Mouse (Mus musculus): ENCODE data around the gene Gap43. TPM values are rescaled to one million over a fixed set of nuclear protein-coding genes. Genes with fewer than 3 reads are reported as not detected.
"Not testable (repeated sequence)": the region's sequence is repeated elsewhere in the genome, so short reads cannot be mapped to it uniquely, and the experiment has no call there.

The Gap43 gene
- not detected in 2 replicates for polyA plus RNA-seq (2012; ENCODE audit: insufficient read depth, insufficient read length, missing spikeins)

DNA sequence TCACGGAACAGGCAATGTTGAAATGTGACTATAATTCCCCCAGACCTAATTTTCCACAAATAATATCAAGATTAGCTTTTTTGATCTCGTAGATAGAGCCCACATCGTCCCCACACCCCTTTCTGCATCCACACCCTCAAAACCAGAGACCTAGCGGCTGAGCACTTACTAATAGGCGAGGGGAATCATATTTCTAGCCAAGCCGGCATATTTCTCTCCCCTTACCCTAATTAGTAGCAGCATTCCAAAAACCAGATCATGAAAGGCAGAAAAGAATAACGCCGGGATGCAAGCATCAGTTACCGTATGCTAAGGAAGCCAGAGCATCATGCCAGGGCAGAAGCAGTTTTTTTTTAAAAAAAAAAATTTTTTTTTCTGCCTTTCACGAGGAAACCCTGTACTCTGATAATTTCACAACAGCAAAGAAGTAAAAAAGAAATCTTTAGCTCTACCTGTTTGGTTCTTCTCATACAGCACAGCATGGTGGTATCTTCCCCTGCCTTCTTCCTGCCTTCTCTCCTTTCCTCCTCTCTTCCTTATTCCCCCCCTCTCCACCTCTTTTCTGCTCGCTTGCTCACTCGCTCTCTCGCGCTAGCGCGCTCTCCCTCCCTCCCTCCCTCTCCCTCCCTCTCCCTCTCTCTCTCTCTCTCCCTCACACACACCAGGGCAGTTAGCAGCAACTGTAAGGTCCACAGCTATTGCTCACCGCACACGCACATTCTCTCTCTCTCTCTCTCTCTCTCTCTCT, at the start of gene Gap43:
Gene Gap43, minus strand, starts transcription at position 631 of the 748 bp plus-strand sequence.
- Histone ChIP-seq H3K4me3 (ENCODE audit: insufficient read depth, low read depth, low read length) (no peak within 1 kb of the TSS), H3K4me1 (ENCODE audit: control insufficient read depth, insufficient read depth, insufficient read length, low read length) (no peaks in the 10 kb centered on the region; the same call in 1 of the 2 replicates), H3K27ac (replicated peaks; ENCODE audit: low read depth, low read length) (no peak within 1 kb of the TSS)

- H3K27ac ChIP-seq (replicated peaks; ENCODE audit: low read depth, low read length) = no peak overlapping the region
- no peaks in the 10 kb centered on the region for H3K4me1 ChIP-seq (ENCODE audit: control insufficient read depth, insufficient read depth, insufficient read length, low read length)
- H3K4me3 ChIP-seq (ENCODE audit: insufficient read depth, low read depth, low read length) = no peak overlapping the region
Observed at GRCm38 (mm10) chr16:42381328-42381838, 40.9 kb upstream of the Gap43 start.

GRCm38 (mm10) chr16:42380641-42381040, 40.2 kb upstream of the Gap43 start:
- Histone ChIP-seq H3K4me1 (ENCODE audit: control insufficient read depth, insufficient read depth, insufficient read length, low read length) (no peaks in the 10 kb centered on the region), H3K27ac (replicated peaks; ENCODE audit: low read depth, low read length) (no peak overlapping the region), H3K4me3 (ENCODE audit: insufficient read depth, low read depth, low read length) (no peak overlapping the region)

- Histone ChIP-seq H3K4me3 (ENCODE audit: insufficient read depth, low read depth, low read length) (no peak overlapping the region), H3K27ac (replicated peaks; ENCODE audit: low read depth, low read length) (no peak overlapping the region), H3K4me1 (ENCODE audit: control insufficient read depth, insufficient read depth, insufficient read length, low read length) (no peaks in the 10 kb centered on the region)
Observed at GRCm38 (mm10) chr16:42370148-42370547, 29.7 kb upstream of the Gap43 start.

DNA sequence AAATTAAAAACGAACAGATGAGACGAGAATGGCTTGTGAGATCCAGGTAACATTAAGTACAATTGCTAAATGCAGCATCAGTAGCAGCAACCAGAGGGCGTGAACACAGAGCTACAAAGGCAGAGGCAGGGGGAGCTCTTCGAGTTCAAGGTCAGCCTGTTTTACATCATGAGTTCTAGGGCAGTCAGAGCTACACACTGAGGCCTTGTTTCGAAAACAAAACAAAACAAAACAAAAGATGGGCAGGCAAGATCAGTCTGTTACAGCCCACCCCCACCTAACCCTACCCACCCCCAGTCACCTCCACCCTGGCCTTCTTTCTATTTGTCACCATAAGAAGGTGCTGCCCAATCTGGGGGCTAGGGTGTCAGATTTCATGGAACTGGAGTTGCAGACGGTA, 28.9 kb upstream of the Gap43 start:
- H3K27ac ChIP-seq (replicated peaks; ENCODE audit: low read depth, low read length) = no peak overlapping the region

GRCm38 (mm10) chr16:42360061-42360460, 19.6 kb upstream of the Gap43 start:
- H3K27ac ChIP-seq (replicated peaks; ENCODE audit: low read depth, low read length) = no peak overlapping the region
- no peak overlapping the region for H3K4me3 ChIP-seq (ENCODE audit: insufficient read depth, low read depth, low read length)
- H3K4me1 ChIP-seq (ENCODE audit: control insufficient read depth, insufficient read depth, insufficient read length, low read length) = no peaks in the 10 kb centered on the region; the same call in 1 of the 2 replicates

More for the DNA sequence above, 28.9 kb upstream of the Gap43 start:
- H3K4me1 ChIP-seq (ENCODE audit: control insufficient read depth, insufficient read depth, insufficient read length, low read length) = no peaks in the 10 kb centered on the region
- no peak overlapping the region for H3K4me3 ChIP-seq (ENCODE audit: insufficient read depth, low read depth, low read length)

DNA sequence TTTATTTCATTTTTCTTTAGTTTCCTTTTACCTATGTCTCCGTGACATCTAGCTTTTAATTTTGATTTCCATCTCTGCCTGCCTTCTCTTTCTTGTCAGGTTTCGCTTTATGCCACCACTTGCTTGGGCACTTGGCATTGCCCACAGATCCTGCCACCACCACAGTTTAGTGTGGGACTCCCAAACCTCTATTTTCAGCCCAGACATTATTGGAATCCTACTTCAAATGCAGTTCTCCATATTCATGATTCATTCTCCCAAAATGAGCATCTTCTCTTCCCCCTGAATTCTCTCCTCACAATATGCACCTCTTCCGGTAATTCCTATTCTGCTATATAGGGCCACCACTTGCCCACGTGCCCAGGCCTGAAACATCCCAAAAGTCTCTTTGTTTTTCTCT, 17.6 kb upstream of the Gap43 start:
- Histone ChIP-seq H3K27ac (replicated peaks; ENCODE audit: low read depth, low read length) (no peak overlapping the region), H3K4me3 (ENCODE audit: insufficient read depth, low read depth, low read length) (no peak overlapping the region), H3K4me1 (ENCODE audit: control insufficient read depth, insufficient read depth, insufficient read length, low read length) (no peaks in the 10 kb centered on the region; the same call in 1 of the 2 replicates)

GRCm38 (mm10) chr16:42350076-42350475, 9.6 kb upstream of the Gap43 start:
- Histone ChIP-seq H3K4me3 (ENCODE audit: insufficient read depth, low read depth, low read length) (no peak overlapping the region), H3K27ac (replicated peaks; ENCODE audit: low read depth, low read length) (no peak overlapping the region), H3K4me1 (ENCODE audit: control insufficient read depth, insufficient read depth, insufficient read length, low read length) (no peaks in the 10 kb centered on the region)

GRCm38 (mm10) chr16:42340865-42341264, 414 bp upstream of the Gap43 start:
- H3K4me1 ChIP-seq (ENCODE audit: control insufficient read depth, insufficient read depth, insufficient read length, low read length); H3K27ac ChIP-seq (replicated peaks; ENCODE audit: low read depth, low read length); H3K4me3 ChIP-seq (ENCODE audit: insufficient read depth, low read depth, low read length): not testable (repeated sequence)

GRCm38 (mm10) chr16:42339512-42339911, 939 bp downstream of the Gap43 start:
- H3K4me3 ChIP-seq (ENCODE audit: insufficient read depth, low read depth, low read length) = no peak overlapping the region

DNA sequence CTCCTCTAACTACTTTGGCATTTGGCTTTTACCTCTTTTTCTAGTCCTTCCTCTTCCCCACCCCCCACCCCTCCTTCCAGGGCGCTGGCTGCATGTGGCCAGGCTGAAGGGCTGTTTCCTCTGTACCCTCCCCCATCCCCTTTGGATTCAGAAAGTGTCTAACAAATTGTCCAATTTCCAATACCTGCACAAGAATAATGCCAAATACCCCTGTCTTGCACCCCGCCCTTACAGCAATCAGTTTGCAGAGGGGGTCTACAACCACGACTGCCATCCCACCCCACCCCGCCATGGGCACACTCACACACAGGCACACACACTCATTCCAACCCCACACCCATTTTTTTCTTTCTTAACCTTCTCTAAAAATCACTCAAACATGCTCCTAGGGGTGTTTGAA, 1.5 kb downstream of the Gap43 start:
- H3K4me3 ChIP-seq (ENCODE audit: insufficient read depth, low read depth, low read length) = no peak overlapping the region
- H3K27ac ChIP-seq (replicated peaks; ENCODE audit: low read depth, low read length) = no peak overlapping the region
- no peaks in the 10 kb centered on the region; the same call in 1 of the 2 replicates for H3K4me1 ChIP-seq (ENCODE audit: control insufficient read depth, insufficient read depth, insufficient read length, low read length)

More at GRCm38 (mm10) chr16:42339512-42339911, 939 bp downstream of the Gap43 start:
- no peak overlapping the region for H3K27ac ChIP-seq (replicated peaks; ENCODE audit: low read depth, low read length)
- H3K4me1 ChIP-seq (ENCODE audit: control insufficient read depth, insufficient read depth, insufficient read length, low read length) = no peaks in the 10 kb centered on the region; the same call in 1 of the 2 replicates

GRCm38 (mm10) chr16:42338342-42338741, 2.1 kb downstream of the Gap43 start:
- H3K4me1 ChIP-seq (ENCODE audit: control insufficient read depth, insufficient read depth, insufficient read length, low read length) = no peaks in the 10 kb centered on the region; the same call in 1 of the 2 replicates
- no peak overlapping the region for H3K4me3 ChIP-seq (ENCODE audit: insufficient read depth, low read depth, low read length)
- no peak overlapping the region for H3K27ac ChIP-seq (replicated peaks; ENCODE audit: low read depth, low read length)

DNA sequence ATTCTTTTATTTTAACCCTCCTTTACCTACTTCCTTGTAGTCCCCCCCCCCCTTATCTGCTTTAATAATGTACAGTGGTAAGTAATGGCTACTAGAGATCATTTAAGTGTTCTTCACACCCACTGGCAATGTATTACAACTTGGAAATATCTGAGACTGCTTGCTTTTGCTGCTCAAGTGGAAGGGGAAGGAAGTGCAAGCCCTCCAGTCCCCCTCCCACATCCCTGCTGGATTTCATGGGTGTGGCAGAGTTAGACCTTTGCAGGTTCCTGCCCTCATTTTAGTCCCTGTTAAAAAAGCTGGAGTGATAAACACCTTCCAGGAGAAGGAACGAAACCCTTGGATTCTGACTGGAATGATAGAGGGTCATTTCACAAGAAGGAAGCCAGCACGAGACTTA, 2.8 kb downstream of the Gap43 start:
- Histone ChIP-seq H3K27ac (replicated peaks; ENCODE audit: low read depth, low read length) (no peak overlapping the region), H3K4me1 (ENCODE audit: control insufficient read depth, insufficient read depth, insufficient read length, low read length) (no peaks in the 10 kb centered on the region; the same call in 1 of the 2 replicates), H3K4me3 (ENCODE audit: insufficient read depth, low read depth, low read length) (no peak overlapping the region)

DNA sequence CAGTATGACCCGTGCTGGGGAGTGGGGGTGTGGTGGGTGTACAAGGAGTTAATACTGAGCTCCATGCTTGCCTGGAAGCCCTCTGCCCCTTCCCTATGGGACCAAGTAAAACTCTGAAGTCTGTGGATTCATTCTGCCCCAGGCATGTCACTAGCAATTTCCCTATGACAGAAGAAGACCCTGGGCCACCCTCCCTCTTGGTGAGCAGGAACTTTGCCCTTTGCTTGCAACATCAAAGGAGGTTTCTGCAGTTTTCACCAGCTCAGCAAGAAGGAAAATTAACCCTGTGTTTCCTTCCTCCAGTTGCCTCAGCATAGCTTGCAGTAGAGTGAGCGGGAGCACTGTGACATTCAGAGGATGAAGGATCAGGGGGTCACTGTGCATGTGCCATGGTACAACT, 3.8 kb downstream of the Gap43 start:
- H3K4me3 ChIP-seq (ENCODE audit: insufficient read depth, low read depth, low read length) = no peak overlapping the region

DNA sequence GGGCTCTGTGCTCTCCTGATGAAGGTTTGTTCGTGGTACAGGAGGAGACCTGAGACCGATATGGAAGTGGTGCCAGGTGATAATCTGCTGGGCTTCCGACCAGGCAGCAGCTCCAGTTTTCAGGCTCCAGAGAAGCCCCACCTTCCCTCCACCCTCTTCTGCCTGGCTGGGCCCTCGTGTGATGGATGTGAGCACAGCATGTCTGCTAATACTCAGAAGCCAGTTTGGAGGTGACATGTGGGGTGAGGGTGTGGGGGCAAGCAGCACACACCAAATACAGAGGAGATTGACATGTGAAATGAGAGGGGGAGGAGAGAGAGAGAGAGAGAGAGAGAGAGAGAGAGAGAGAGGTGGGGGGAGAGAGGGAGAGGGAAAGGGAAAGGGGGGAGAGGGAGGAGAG, 8.1 kb downstream of the Gap43 start:
- no peak overlapping the region for H3K27ac ChIP-seq (replicated peaks; ENCODE audit: low read depth, low read length)
- no peak overlapping the region for H3K4me3 ChIP-seq (ENCODE audit: insufficient read depth, low read depth, low read length)
- no peaks in the 10 kb centered on the region for H3K4me1 ChIP-seq (ENCODE audit: control insufficient read depth, insufficient read depth, insufficient read length, low read length)

More for the DNA sequence above, 3.8 kb downstream of the Gap43 start:
- Histone ChIP-seq H3K27ac (replicated peaks; ENCODE audit: low read depth, low read length) (no peak overlapping the region), H3K4me1 (ENCODE audit: control insufficient read depth, insufficient read depth, insufficient read length, low read length) (no peaks in the 10 kb centered on the region; the same call in 1 of the 2 replicates)

DNA sequence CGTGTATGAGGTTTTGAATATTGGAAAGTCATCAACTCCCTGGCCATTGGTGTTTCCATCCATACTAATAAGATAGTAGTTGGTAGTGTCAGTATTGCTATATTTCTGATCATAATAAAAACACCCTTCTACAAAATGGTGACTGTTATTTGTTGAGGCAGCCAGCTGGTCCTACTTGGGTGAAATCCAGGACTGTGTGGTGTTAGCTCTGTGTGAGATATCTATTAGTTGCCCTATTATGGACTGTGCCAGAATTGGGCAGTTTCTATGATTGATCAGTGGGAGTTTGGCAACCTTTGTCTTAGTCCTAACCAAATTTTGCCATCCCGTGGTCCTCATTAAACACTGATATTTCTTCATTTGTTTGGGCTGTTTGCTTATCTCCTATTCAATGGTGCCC, 14.3 kb downstream of the Gap43 start:
- Histone ChIP-seq H3K27ac (replicated peaks; ENCODE audit: low read depth, low read length) (no peak overlapping the region), H3K4me1 (ENCODE audit: control insufficient read depth, insufficient read depth, insufficient read length, low read length) (no peaks in the 10 kb centered on the region), H3K4me3 (ENCODE audit: insufficient read depth, low read depth, low read length) (no peak overlapping the region)
